Mouse (Mus musculus) limb, embryonic 12.5 days (tissue): Measurements from ENCODE around the gene Cap2. TPM values are rescaled to one million over a fixed set of nuclear protein-coding genes. Genes with fewer than 3 reads are reported as not detected.

Source experiments
- ATAC-seq: fragments of 200-750 bp; cut with Nextera tagmentation; 2 replicates; pipeline ENCODE4 v1.8.0; 2017; ENCODE audit warnings: low read depth, moderate TSS enrichment; ENCODE audit not compliant: insufficient number of reproducible peaks, insufficient read depth, low FRiP score, low TSS enrichment
- H3K27ac ChIP-seq: fragments of 300-500 bp; sonication (generic); 2 replicates; pipeline ENCODE4 v1.5.1; 2016; ENCODE audit warnings: mild to moderate bottlenecking, moderate library complexity
- H3K27me3 ChIP-seq: fragments of 300-500 bp; sonication (generic); 2 replicates; pipeline ENCODE4 v1.6.1; 2016; ENCODE audit warnings: mild to moderate bottlenecking, moderate library complexity
- H3K36me3 ChIP-seq: fragments of 300-500 bp; sonication (generic); 2 replicates; pipeline ENCODE4 v1.6.1; 2016; ENCODE audit warnings: mild to moderate bottlenecking, moderate library complexity
- H3K4me1 ChIP-seq: fragments of 300-500 bp; sonication (generic); replicated peaks from 2 replicates; pipeline ENCODE4 v1.6.1; 2016
- H3K4me2 ChIP-seq: fragments of 300-500 bp; sonication (generic); 2 replicates; pipeline ENCODE4 v1.6.1; 2016; ENCODE audit warnings: mild to moderate bottlenecking, moderate library complexity
- H3K4me3 ChIP-seq: fragments of 300-500 bp; sonication (generic); replicated peaks from 2 replicates; pipeline ENCODE4 v1.5.1; 2016; ENCODE audit warnings: mild to moderate bottlenecking
- H3K9ac ChIP-seq: fragments of 300-500 bp; sonication (generic); replicated peaks from 2 replicates; pipeline ENCODE4 v1.6.1; 2016; ENCODE audit warnings: mild to moderate bottlenecking, moderate library complexity
- H3K9me3 ChIP-seq: fragments of 300-500 bp; sonication (generic); 2 replicates; pipeline ENCODE4 v1.6.1; 2016; ENCODE audit warnings: mild to moderate bottlenecking, moderate library complexity
- WGBS: fragments of 180-500 bp; shearing (Covaris S2); methylation state at CpG from one replicate; pipeline ENCODE4 v1.1.7; 2016; 5-methylcytosine and 5-hydroxymethylcytosine counted together
- polyA plus RNA-seq: library from polyadenylated mRNA; unstranded; fragments of >200 nt; fragmentation: Nextera tagmentation; extraction: Ambion mirVana; gene quantifications from 2 replicates; pipeline ENCODE4 v1.2.1, GENCODE M21; 2016

Gene Cap2
- polyA plus RNA-seq, 1 experiment from 2014 or later, result 13.1 TPM

- H3K36me3 ChIP-seq, result peaks cover 49% of the 10 kb centered on the region
These were observed 195.1 kb downstream of the Cap2 start for GRCm38 (mm10) chr13:46696788-46697187.

GRCm38 (mm10) chr13:46699372-46699771 is 197.7 kb downstream of the Cap2 start:
- no peaks in the 10 kb centered on the region for H3K27me3 ChIP-seq
- no peak overlapping the region for H3K27ac ChIP-seq
- ATAC-seq, result no peak
- no peak overlapping the region for H3K4me2 ChIP-seq
- peaks cover 57% of the 10 kb centered on the region for H3K36me3 ChIP-seq
- 92% methylated on average over 1 of the region's 1 CpGs for WGBS
- H3K4me1 ChIP-seq, result no peaks in the 10 kb centered on the region
- H3K4me3 ChIP-seq, result no peak overlapping the region
- no peaks in the 10 kb centered on the region for H3K9me3 ChIP-seq
- no peak overlapping the region for H3K9ac ChIP-seq

More at GRCm38 (mm10) chr13:46696788-46697187, 195.1 kb downstream of the Cap2 start:
- 87% methylated on average over 2 of the region's 2 CpGs for WGBS
- ATAC-seq, result no peak
- H3K9me3 ChIP-seq, result no peaks in the 10 kb centered on the region
- H3K4me1 ChIP-seq, result no peaks in the 10 kb centered on the region
- H3K4me3 ChIP-seq, result no peak overlapping the region
- H3K27me3 ChIP-seq, result no peaks in the 10 kb centered on the region
- H3K27ac ChIP-seq, result no peak overlapping the region
- H3K9ac ChIP-seq, result no peak overlapping the region
- H3K4me2 ChIP-seq, result no peak overlapping the region

Other genes starting within 250 kb of the Cap2 start
- 0.20 TPM in 1 of 2 replicates, not detected in the other for gene Stmnd1, start 228.1 kb upstream of the Cap2 start, polyA plus RNA-seq
- 3.9 and 8.5 TPM in 2 replicates for gene Rbm24, start 83.4 kb upstream of the Cap2 start, polyA plus RNA-seq
- 15.4 and 16.5 TPM in 2 replicates for gene Fam8a1, start 167.7 kb downstream of the Cap2 start, polyA plus RNA-seq
- 40.6 and 41.0 TPM in 2 replicates for gene Nup153, start 226.1 kb downstream of the Cap2 start, polyA plus RNA-seq